ENCODE assay signal across 8 mouse cellular contexts in the genomic region with DNA sequence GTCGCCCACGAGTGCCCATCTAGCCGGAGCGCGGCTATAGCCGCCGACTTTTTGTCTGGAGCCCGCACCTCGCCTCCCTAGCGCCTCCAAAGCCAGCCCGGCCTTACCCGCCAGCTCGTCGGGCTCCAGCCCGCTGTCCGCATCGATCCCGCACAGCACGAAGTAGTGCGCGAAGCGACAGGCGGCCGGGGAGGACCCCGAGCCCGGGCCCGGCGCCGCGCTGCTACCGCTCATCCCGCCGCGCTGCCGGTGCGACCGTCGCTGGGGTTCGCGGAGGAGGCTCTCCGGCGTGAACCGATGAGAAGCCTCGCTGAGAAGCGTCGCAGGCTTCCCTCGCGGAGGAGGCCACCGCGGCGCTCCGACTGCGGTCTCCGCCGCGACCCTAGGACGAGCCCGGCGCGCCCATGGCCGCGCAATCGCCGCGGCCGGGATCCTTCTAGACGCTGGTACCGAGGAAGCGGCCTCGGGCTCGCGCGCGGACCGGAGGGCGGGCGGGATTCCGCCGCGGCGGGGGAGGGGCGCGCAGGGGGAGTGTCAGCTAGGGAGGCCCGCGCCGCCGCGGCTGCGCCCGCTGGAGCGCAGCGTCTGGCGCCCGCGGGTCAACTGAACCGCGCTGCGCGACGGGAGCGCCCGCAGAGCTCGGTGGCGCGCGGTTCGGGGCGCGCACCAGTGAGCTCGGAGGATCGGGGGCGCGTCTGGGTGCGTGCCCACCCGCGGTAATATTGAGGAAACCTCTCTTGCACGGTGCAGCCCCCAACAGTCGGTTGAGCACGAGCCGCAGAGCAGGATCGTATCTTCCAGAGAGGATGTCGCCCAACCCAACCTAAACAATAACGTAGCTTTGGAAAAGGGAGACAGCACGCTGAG. TPM values are rescaled to one million over a fixed set of nuclear protein-coding genes. Genes with fewer than 3 reads are reported as not detected.
A peak's percentile ranks its signal among the peaks of the same experiment; 100 is the strongest.
DNase-seq lines count a peak whose midpoint lies in the region; ATAC-seq and TF ChIP-seq lines count a peak whose summit lies in the region.

Gene Dennd5b, minus strand, starts transcription at position 605 of the 867 bp plus-strand sequence.

- DNase-seq in heart, postnatal 25 days (ENCODE audit: low spot score) = peak; percentile 72
- DNase-seq in layer of hippocampus, adult 18-20 months (ENCODE audit: low spot score in 2 of 2) = peak; percentile 81 to 89
- peak; percentile 80 for DNase-seq in liver, postnatal 0 days
- peak; percentile 12 to 20 for DNase-seq in thymus, adult 18-20 months

- intact Hi-C loops in heart, postnatal 25 days (cut with DNase I) = loop anchor here (5.0 kb wide), 2 partner anchors 39 to 154 kb away; partner anchors contain the start of gene Sinhcaf

- peak within 1 kb of the TSS; percentile 81 for H3K9ac ChIP-seq in forebrain, embryonic 16.5 days (replicated peaks; ENCODE audit: low read depth, low read length)
- peak within 1 kb of the TSS; percentile 88 for H3K9ac ChIP-seq in liver, postnatal 0 days (replicated peaks)

- under 1% methylated on average over 111 of the region's 124 CpGs for WGBS in forebrain, embryonic 16.5 days
- WGBS in liver, postnatal 0 days (ENCODE audit: insufficient replicate concordance) = under 1% methylated on average over 75 of the region's 124 CpGs

- H3K4me1 ChIP-seq in forebrain, embryonic 16.5 days (replicated peaks; ENCODE audit: control insufficient read depth, insufficient read depth, low read length) = peaks cover 5% of the 10 kb centered on the region; the same call in 1 of the 2 replicates
- H3K4me1 ChIP-seq in liver, postnatal 0 days (ENCODE audit: insufficient read depth) = no peaks in the 10 kb centered on the region

- no peaks in the 10 kb centered on the region for H3K9me3 ChIP-seq in forebrain, embryonic 16.5 days (ENCODE audit: control insufficient read depth, low read length)
- no peaks in the 10 kb centered on the region for H3K9me3 ChIP-seq in liver, postnatal 0 days (ENCODE audit: low read length)

- peak within 1 kb of the TSS; percentile 76 for H3K4me3 ChIP-seq in forebrain, embryonic 16.5 days (replicated peaks; ENCODE audit: low read length)
- peak within 1 kb of the TSS; percentile 75 for H3K4me3 ChIP-seq in liver, postnatal 0 days (ENCODE audit: low read depth, low read length)

- peak within 1 kb of the TSS; percentile 58 for H3K4me2 ChIP-seq in forebrain, embryonic 16.5 days (ENCODE audit: low read length)
- H3K4me2 ChIP-seq in liver, postnatal 0 days (ENCODE audit: low read depth, low read length) = peak within 1 kb of the TSS; percentile 75

- TF ChIP-seq CTCF in liver, postnatal 0 days (IDR thresholded peaks at IDR 0.05; ENCODE audit: low read depth) = no peak

- peak; percentile 62 for ATAC-seq in CD4-positive, CD25-positive, alpha-beta regulatory T cell, adult 4 months
- peak; percentile 87 for ATAC-seq in cerebellum, adult (ENCODE audit: insufficient number of reproducible peaks, low FRiP score, low TSS enrichment)
- peak; percentile 95 for ATAC-seq in forebrain, embryonic 16.5 days
- ATAC-seq in liver, postnatal 0 days = peak; percentile 79
- peak; percentile 21 for ATAC-seq in neutrophil, adult 5-6 weeks (ENCODE audit: extremely low read depth, insufficient number of reproducible peaks, low FRiP score, poor library complexity, severe bottlenecking)

- H3K36me3 ChIP-seq in forebrain, embryonic 16.5 days (ENCODE audit: control insufficient read depth, insufficient read depth) = no peaks in the 10 kb centered on the region
- no peaks in the 10 kb centered on the region for H3K36me3 ChIP-seq in liver, postnatal 0 days (replicated peaks; ENCODE audit: insufficient read depth, low read length)

- H3K27me3 ChIP-seq in forebrain, embryonic 16.5 days (replicated peaks; ENCODE audit: control insufficient read depth, insufficient read depth, low read length) = no peaks in the 10 kb centered on the region
- peaks cover 19% of the 10 kb centered on the region for H3K27me3 ChIP-seq in liver, postnatal 0 days (ENCODE audit: insufficient read depth, low read length)

- peak within 1 kb of the TSS; percentile 94 for H3K27ac ChIP-seq in forebrain, embryonic 16.5 days (ENCODE audit: low read length)
- peak within 1 kb of the TSS; percentile 99 for H3K27ac ChIP-seq in liver, postnatal 0 days (ENCODE audit: low read depth)

- TF ChIP-seq EP300 in liver, postnatal 0 days (IDR thresholded peaks at IDR 0.05; ENCODE audit: low read depth) = no peak

RNA-seq across cellular contexts. Expression of gene Dennd5b, which starts in this region (rescaled TPM):
- polyA plus RNA-seq in CD4-positive, CD25-positive, alpha-beta regulatory T cell, adult 4 months (2017; shearing (Covaris generic)) = under 1 TPM; 0.22 to 0.29 TPM
- 14.2 and 15.2 TPM in 2 replicates for polyA plus RNA-seq in forebrain, embryonic 16.5 days (2015; fragmentation: Nextera tagmentation; extraction: Ambion mirVana)
- total RNA-seq in heart, postnatal 25 days (2021) = 10 to 100 TPM; 14.3 to 18.0 TPM
- total RNA-seq in layer of hippocampus, adult 18-20 months (2021) = 10 to 100 TPM; 46.7 to 49.3 TPM
- polyA plus RNA-seq in liver, postnatal 0 days (2015; fragmentation: Nextera tagmentation; extraction: Ambion mirVana) = 7.4 and 7.9 TPM in 2 replicates
- 44.6 and 56.2 TPM in 2 replicates for total RNA-seq in neutrophil, adult 5-6 weeks (2017)

Comparison
In these comparisons a context has a peak if more than half of its experiments do, and no peak if none do; other contexts are left out.
1. Peak in every context shown above with its lines: DNase-seq, ATAC-seq, H3K4me3 ChIP-seq and H3K27ac ChIP-seq.
2. Peak in ATAC-seq in CD4-positive, CD25-positive, alpha-beta regulatory T cell, adult 4 months; RNA of the gene not detected or under 1 TPM.
3. ATAC-seq: peak in every context shown above with its lines; median percentile 95 in forebrain, embryonic 16.5 days; 87 in cerebellum, adult; 79 in liver, postnatal 0 days; 62 in CD4-positive, CD25-positive, alpha-beta regulatory T cell, adult 4 months; 21 in neutrophil, adult 5-6 weeks.
4. DNase-seq: peak in every context shown above with its lines; median percentile 85 in layer of hippocampus, adult 18-20 months; 80 in liver, postnatal 0 days; 72 in heart, postnatal 25 days; 16 in thymus, adult 18-20 months.